Mouse (Mus musculus) limb, embryonic 12.5 days (tissue): ENCODE measurements around the gene Gm42791. TPM values are rescaled to one million over a fixed set of nuclear protein-coding genes. Genes with fewer than 3 reads are reported as not detected.

Experiments
- ATAC-seq: fragments of 200-750 bp; cut with Nextera tagmentation; 2 replicates; pipeline ENCODE4 v1.8.0; 2017; ENCODE audit warnings: low read depth, moderate TSS enrichment; ENCODE audit not compliant: insufficient number of reproducible peaks, insufficient read depth, low FRiP score, low TSS enrichment
- H3K27ac ChIP-seq: fragments of 300-500 bp; sonication (generic); 2 replicates; pipeline ENCODE4 v1.5.1; 2016; ENCODE audit warnings: mild to moderate bottlenecking, moderate library complexity
- H3K27me3 ChIP-seq: fragments of 300-500 bp; sonication (generic); 2 replicates; pipeline ENCODE4 v1.6.1; 2016; ENCODE audit warnings: mild to moderate bottlenecking, moderate library complexity
- H3K36me3 ChIP-seq: fragments of 300-500 bp; sonication (generic); 2 replicates; pipeline ENCODE4 v1.6.1; 2016; ENCODE audit warnings: mild to moderate bottlenecking, moderate library complexity
- H3K4me1 ChIP-seq: fragments of 300-500 bp; sonication (generic); replicated peaks from 2 replicates; pipeline ENCODE4 v1.6.1; 2016
- H3K4me2 ChIP-seq: fragments of 300-500 bp; sonication (generic); 2 replicates; pipeline ENCODE4 v1.6.1; 2016; ENCODE audit warnings: mild to moderate bottlenecking, moderate library complexity
- H3K4me3 ChIP-seq: fragments of 300-500 bp; sonication (generic); replicated peaks from 2 replicates; pipeline ENCODE4 v1.5.1; 2016; ENCODE audit warnings: mild to moderate bottlenecking
- H3K9ac ChIP-seq: fragments of 300-500 bp; sonication (generic); replicated peaks from 2 replicates; pipeline ENCODE4 v1.6.1; 2016; ENCODE audit warnings: mild to moderate bottlenecking, moderate library complexity
- H3K9me3 ChIP-seq: fragments of 300-500 bp; sonication (generic); 2 replicates; pipeline ENCODE4 v1.6.1; 2016; ENCODE audit warnings: mild to moderate bottlenecking, moderate library complexity
- WGBS: fragments of 180-500 bp; shearing (Covaris S2); methylation state at CpG from one replicate; pipeline ENCODE4 v1.1.7; 2016; 5-methylcytosine and 5-hydroxymethylcytosine counted together
- polyA plus RNA-seq: library from polyadenylated mRNA; unstranded; fragments of >200 nt; fragmentation: Nextera tagmentation; extraction: Ambion mirVana; gene quantifications from 2 replicates; pipeline ENCODE4 v1.2.1, GENCODE M21; 2016

Gm42791 gene
- polyA plus RNA-seq, 1 experiment from 2014 or later, result 0.99 TPM

GRCm38 (mm10) chr5:148873116-148873515, 121.8 kb downstream of the Gm42791 start:
- no peak for ATAC-seq
- WGBS, result 85% methylated on average over 8 of the region's 8 CpGs

GRCm38 (mm10) chr5:148869583-148869982, 125.4 kb downstream of the Gm42791 start:
- H3K27ac ChIP-seq, result no peak overlapping the region
- no peak for ATAC-seq
- H3K36me3 ChIP-seq, result peaks cover 20% of the 10 kb centered on the region; the same call in 1 of the 2 replicates
- H3K9ac ChIP-seq, result no peak overlapping the region
- 0 out of 2 replicates have a peak, but pooled peaks cover 4% of the 10 kb centered on the region for H3K9me3 ChIP-seq
- no peak overlapping the region for H3K4me3 ChIP-seq
- H3K4me2 ChIP-seq, result no peak overlapping the region
- 40% methylated on average over 3 of the region's 3 CpGs for WGBS
- no peaks in the 10 kb centered on the region for H3K27me3 ChIP-seq
- peaks cover 16% of the 10 kb centered on the region; the same call in 1 of the 2 replicates for H3K4me1 ChIP-seq

More at GRCm38 (mm10) chr5:148873116-148873515, 121.8 kb downstream of the Gm42791 start:
- Histone ChIP-seq H3K9me3 (0 out of 2 replicates have a peak, but pooled peaks cover 4% of the 10 kb centered on the region), H3K27ac (no peak overlapping the region), H3K4me2 (no peak overlapping the region), H3K9ac (no peak overlapping the region), H3K4me1 (no peaks in the 10 kb centered on the region), H3K27me3 (no peaks in the 10 kb centered on the region), H3K36me3 (peaks cover 53% of the 10 kb centered on the region), H3K4me3 (no peak overlapping the region)

- no peak overlapping the region for H3K9ac ChIP-seq
- no peak overlapping the region for H3K4me2 ChIP-seq
- peaks cover 4% of the 10 kb centered on the region; the same call in 1 of the 2 replicates for H3K36me3 ChIP-seq
- WGBS, result 87% methylated on average over 6 of the region's 6 CpGs
- peaks cover 23% of the 10 kb centered on the region; the same call in 1 of the 2 replicates for H3K4me1 ChIP-seq
- no peak overlapping the region for H3K4me3 ChIP-seq
- no peaks in the 10 kb centered on the region for H3K27me3 ChIP-seq
- 0 out of 2 replicates have a peak, but pooled peaks cover 4% of the 10 kb centered on the region for H3K9me3 ChIP-seq
- no peak overlapping the region for H3K27ac ChIP-seq
- ATAC-seq, result no peak
Measured at GRCm38 (mm10) chr5:148867766-148868165, 127.2 kb downstream of the Gm42791 start.

GRCm38 (mm10) chr5:148867171-148867570, 127.8 kb downstream of the Gm42791 start:
- Histone ChIP-seq H3K27ac (no peak overlapping the region), H3K4me1 (peaks cover 23% of the 10 kb centered on the region; the same call in 1 of the 2 replicates), H3K9me3 (0 out of 2 replicates have a peak, but pooled peaks cover 4% of the 10 kb centered on the region), H3K36me3 (peaks cover 4% of the 10 kb centered on the region; the same call in 1 of the 2 replicates), H3K27me3 (0 out of 2 replicates have a peak, but pooled peaks cover 4% of the 10 kb centered on the region), H3K9ac (no peak overlapping the region), H3K4me3 (no peak overlapping the region), H3K4me2 (no peak overlapping the region)
- ATAC-seq, result no peak
- WGBS, result 90% methylated on average over 7 of the region's 7 CpGs

GRCm38 (mm10) chr5:148866571-148866970, 128.4 kb downstream of the Gm42791 start:
- Histone ChIP-seq H3K9ac (no peak overlapping the region), H3K9me3 (0 out of 2 replicates have a peak, but pooled peaks cover 4% of the 10 kb centered on the region), H3K4me1 (peaks cover 23% of the 10 kb centered on the region; the same call in 1 of the 2 replicates), H3K4me2 (no peak overlapping the region), H3K36me3 (peaks cover 4% of the 10 kb centered on the region; the same call in 1 of the 2 replicates), H3K27ac (no peak overlapping the region), H3K4me3 (no peak overlapping the region), H3K27me3 (0 out of 2 replicates have a peak, but pooled peaks cover 4% of the 10 kb centered on the region)
- WGBS, result 68% methylated on average over 10 of the region's 10 CpGs
- ATAC-seq, result no peak

GRCm38 (mm10) chr5:148863409-148863808, 131.5 kb downstream of the Gm42791 start:
- ATAC-seq, result no peak
- H3K4me1 ChIP-seq, result peaks cover 23% of the 10 kb centered on the region; the same call in 1 of the 2 replicates

GRCm38 (mm10) chr5:148862853-148863252, 132.1 kb downstream of the Gm42791 start:
- no peak overlapping the region for H3K27ac ChIP-seq
- H3K4me2 ChIP-seq, result no peak overlapping the region
- no peak for ATAC-seq
- H3K4me1 ChIP-seq, result peaks cover 23% of the 10 kb centered on the region; the same call in 1 of the 2 replicates
- no peaks in the 10 kb centered on the region for H3K36me3 ChIP-seq
- H3K27me3 ChIP-seq, result 0 out of 2 replicates have a peak, but pooled peaks cover 4% of the 10 kb centered on the region
- H3K9ac ChIP-seq, result no peak overlapping the region
- 78% methylated on average over 10 of the region's 10 CpGs for WGBS
- no peaks in the 10 kb centered on the region for H3K9me3 ChIP-seq
- H3K4me3 ChIP-seq, result no peak overlapping the region

More at GRCm38 (mm10) chr5:148863409-148863808, 131.5 kb downstream of the Gm42791 start:
- 0 out of 2 replicates have a peak, but pooled peaks cover 4% of the 10 kb centered on the region for H3K27me3 ChIP-seq
- 54% methylated on average over 6 of the region's 6 CpGs for WGBS
- no peaks in the 10 kb centered on the region for H3K9me3 ChIP-seq
- no peak overlapping the region for H3K4me2 ChIP-seq
- no peak overlapping the region for H3K27ac ChIP-seq
- H3K4me3 ChIP-seq, result no peak overlapping the region
- H3K9ac ChIP-seq, result no peak overlapping the region
- no peaks in the 10 kb centered on the region for H3K36me3 ChIP-seq

GRCm38 (mm10) chr5:148862136-148862535, 132.8 kb downstream of the Gm42791 start:
- ATAC-seq, result no peak
- Histone ChIP-seq H3K4me2 (no peak overlapping the region), H3K9me3 (no peaks in the 10 kb centered on the region), H3K27me3 (0 out of 2 replicates have a peak, but pooled peaks cover 4% of the 10 kb centered on the region), H3K27ac (no peak overlapping the region), H3K36me3 (no peaks in the 10 kb centered on the region), H3K9ac (no peak overlapping the region), H3K4me3 (no peak overlapping the region), H3K4me1 (peaks cover 23% of the 10 kb centered on the region; the same call in 1 of the 2 replicates)
- WGBS, result 60% methylated on average over 8 of the region's 8 CpGs

- Histone ChIP-seq H3K27me3 (0 out of 2 replicates have a peak, but pooled peaks cover 4% of the 10 kb centered on the region), H3K4me1 (peaks cover 15% of the 10 kb centered on the region), H3K27ac (no peak overlapping the region), H3K4me3 (no peak overlapping the region), H3K9me3 (no peaks in the 10 kb centered on the region), H3K36me3 (no peaks in the 10 kb centered on the region), H3K4me2 (no peak overlapping the region), H3K9ac (no peak overlapping the region)
- no peak for ATAC-seq
- 72% methylated on average over 3 of the region's 3 CpGs for WGBS
Measured at GRCm38 (mm10) chr5:148857522-148857921, 137.4 kb downstream of the Gm42791 start.

GRCm38 (mm10) chr5:148855047-148855446, 139.9 kb downstream of the Gm42791 start:
- Histone ChIP-seq H3K4me3 (no peak overlapping the region), H3K4me1 (peaks cover 15% of the 10 kb centered on the region), H3K27me3 (no peaks in the 10 kb centered on the region), H3K9me3 (no peaks in the 10 kb centered on the region), H3K36me3 (no peaks in the 10 kb centered on the region), H3K27ac (no peak overlapping the region), H3K9ac (no peak overlapping the region), H3K4me2 (no peak overlapping the region)
- 80% methylated on average over 8 of the region's 8 CpGs for WGBS
- ATAC-seq, result no peak

- no peak overlapping the region for H3K9ac ChIP-seq
- 15% methylated on average over 5 of the region's 5 CpGs for WGBS
- no peaks in the 10 kb centered on the region for H3K36me3 ChIP-seq
- H3K9me3 ChIP-seq, result no peaks in the 10 kb centered on the region
- ATAC-seq, result no peak
- no peaks in the 10 kb centered on the region for H3K27me3 ChIP-seq
- peaks cover 15% of the 10 kb centered on the region for H3K4me1 ChIP-seq
- peak overlapping the region; percentile 24 for H3K4me2 ChIP-seq
- no peak overlapping the region for H3K4me3 ChIP-seq
- H3K27ac ChIP-seq, result no peak overlapping the region
Measured at GRCm38 (mm10) chr5:148854166-148854565, 140.8 kb downstream of the Gm42791 start.
